Mouse (Mus musculus) megakaryocyte, embryonic 14.5 days (primary cell): ENCODE data around the gene Cpa4. TPM values are rescaled to one million over a fixed set of nuclear protein-coding genes. Genes with fewer than 3 reads are reported as not detected.

Experiments used
- H3K27me3 ChIP-seq: replicated peaks from 2 replicates; pipeline ENCODE3; 2012; ENCODE audit warnings: inconsistent platforms
- H3K36me3 ChIP-seq: replicated peaks from 2 replicates; pipeline ENCODE3; 2012; ENCODE audit warnings: low read length, inconsistent platforms, mixed read lengths
- H3K4me1 ChIP-seq: 2 replicates; pipeline ENCODE4 v1.6.1; 2012; ENCODE audit warnings: inconsistent platforms
- H3K4me3 ChIP-seq: replicated peaks from 2 replicates; pipeline ENCODE3; 2012; ENCODE audit warnings: moderate library complexity, mild to moderate bottlenecking, inconsistent platforms
- H3K9me3 ChIP-seq: 2 replicates; pipeline ENCODE4 v1.6.1; 2012; ENCODE audit warnings: inconsistent platforms
- FLI1 ChIP-seq: IDR thresholded peaks from 2 replicates; pipeline ENCODE4 v1.6.1; 2012; ENCODE audit warnings: low read length, inconsistent platforms, mixed read lengths
- GATA1 ChIP-seq: IDR thresholded peaks from 3 replicates; pipeline ENCODE4 v1.6.1; 2012; ENCODE audit warnings: mixed read lengths, low read length, inconsistent platforms, borderline replicate concordance
- polyA plus RNA-seq: library from polyadenylated mRNA; stranded (reverse); fragments of >175 nt; gene quantifications from 2 replicates; pipeline ENCODE4 v1.2.3, GENCODE M21; 2012; ENCODE audit warnings: low replicate concordance; ENCODE audit not compliant: insufficient read depth

Gene Cpa4
- not detected in 2 replicates for polyA plus RNA-seq

- no peaks in the 10 kb centered on the region for H3K4me1 ChIP-seq
- H3K36me3 ChIP-seq, result no peaks in the 10 kb centered on the region
- peaks cover 58% of the 10 kb centered on the region for H3K27me3 ChIP-seq
- no peak within 1 kb of the TSS for H3K4me3 ChIP-seq
- no peak for TF ChIP-seq GATA1
- TF ChIP-seq FLI1, result no peak
- H3K9me3 ChIP-seq, result no peaks in the 10 kb centered on the region
Measured at GRCm38 (mm10) chr6:30568069-30568468, at the start of gene Cpa4. Gene Cpa4, plus strand, starts transcription at chr6:30568369.

- H3K27me3 ChIP-seq, result peaks cover 15% of the 10 kb centered on the region
- H3K9me3 ChIP-seq, result no peaks in the 10 kb centered on the region
- H3K36me3 ChIP-seq, result no peaks in the 10 kb centered on the region
- no peak overlapping the region for H3K4me3 ChIP-seq
- TF ChIP-seq FLI1, result no peak
- TF ChIP-seq GATA1, result no peak
- peaks cover 6% of the 10 kb centered on the region for H3K4me1 ChIP-seq
Measured at GRCm38 (mm10) chr6:30520400-30520799, 47.8 kb upstream of the Cpa4 start.

DNA sequence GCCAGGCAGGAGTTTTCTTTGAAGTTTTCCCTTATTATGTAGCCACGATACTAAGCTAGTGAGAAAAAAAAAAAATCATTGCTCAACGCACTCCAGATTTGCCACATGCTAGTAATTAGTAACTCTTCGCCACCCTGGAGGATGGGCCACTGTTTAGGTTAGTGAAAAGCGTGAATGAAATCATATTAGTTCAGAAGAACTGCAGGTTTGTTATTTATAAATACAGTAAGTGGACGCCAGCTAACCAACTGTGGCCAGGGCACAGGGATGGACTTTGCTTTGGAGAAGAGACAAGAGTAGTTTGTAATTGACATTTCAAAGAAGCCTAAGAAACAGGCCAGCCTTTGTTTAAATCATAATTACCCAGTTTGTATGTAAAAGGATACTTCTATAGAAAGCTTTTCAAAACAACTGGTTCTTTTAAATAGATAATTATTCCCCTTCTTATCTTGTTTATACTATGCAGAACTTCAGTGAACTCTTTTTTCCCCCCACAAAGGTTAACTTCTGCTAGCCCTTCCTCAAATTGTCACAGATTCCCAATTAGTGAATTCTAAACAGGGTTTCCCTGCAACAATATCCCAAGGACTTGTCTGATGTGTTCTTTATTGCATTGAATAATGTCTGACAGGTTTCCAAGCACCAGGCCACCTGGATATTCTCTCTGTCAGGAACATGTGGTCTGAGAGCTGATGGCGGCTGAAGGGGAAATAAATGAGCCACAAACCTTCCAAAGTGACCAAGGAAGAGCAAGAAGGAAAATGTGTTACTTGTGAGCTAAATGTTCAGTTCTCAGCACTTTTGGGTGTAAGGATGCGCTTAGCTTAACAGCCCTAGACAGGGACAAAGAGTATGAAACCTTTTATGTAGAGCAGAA, 42.5 kb upstream of the Cpa4 start:
- Histone ChIP-seq H3K4me1 (peaks cover 14% of the 10 kb centered on the region), H3K4me3 (no peak overlapping the region), H3K36me3 (no peaks in the 10 kb centered on the region), H3K27me3 (peaks cover 35% of the 10 kb centered on the region), H3K9me3 (no peaks in the 10 kb centered on the region)
- no peak for TF ChIP-seq FLI1
- no peak for TF ChIP-seq GATA1

- Histone ChIP-seq H3K9me3 (no peaks in the 10 kb centered on the region), H3K27me3 (peaks cover 31% of the 10 kb centered on the region), H3K4me1 (peaks cover 14% of the 10 kb centered on the region), H3K4me3 (no peak overlapping the region), H3K36me3 (no peaks in the 10 kb centered on the region)
- TF ChIP-seq FLI1 (no peak), GATA1 (no peak)
Measured at GRCm38 (mm10) chr6:30526586-30527515, 41.3 kb upstream of the Cpa4 start.

DNA sequence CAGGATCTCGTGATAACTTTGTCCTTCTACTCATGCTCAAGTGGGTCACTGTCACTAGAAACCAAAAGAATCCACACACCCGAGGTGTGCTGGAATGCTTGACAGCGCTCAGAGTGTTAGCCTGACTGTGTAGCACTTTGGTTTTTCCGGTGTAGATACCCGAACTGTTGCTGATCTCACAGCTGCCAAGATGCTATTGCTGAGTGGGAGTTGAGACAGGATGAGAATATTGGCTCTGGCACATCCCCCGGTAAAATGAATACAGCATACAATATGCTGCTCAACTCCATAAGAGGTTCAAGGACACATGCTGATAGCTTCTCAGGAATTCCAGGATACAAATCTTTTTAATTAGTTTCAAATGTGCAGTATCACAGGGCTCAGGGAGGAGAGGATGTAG, 39.4 kb upstream of the Cpa4 start:
- H3K4me1 ChIP-seq, result peaks cover 14% of the 10 kb centered on the region
- peaks cover 31% of the 10 kb centered on the region for H3K27me3 ChIP-seq
- H3K9me3 ChIP-seq, result no peaks in the 10 kb centered on the region
- no peaks in the 10 kb centered on the region for H3K36me3 ChIP-seq
- no peak overlapping the region for H3K4me3 ChIP-seq
- TF ChIP-seq FLI1 (no peak), GATA1 (no peak)

DNA sequence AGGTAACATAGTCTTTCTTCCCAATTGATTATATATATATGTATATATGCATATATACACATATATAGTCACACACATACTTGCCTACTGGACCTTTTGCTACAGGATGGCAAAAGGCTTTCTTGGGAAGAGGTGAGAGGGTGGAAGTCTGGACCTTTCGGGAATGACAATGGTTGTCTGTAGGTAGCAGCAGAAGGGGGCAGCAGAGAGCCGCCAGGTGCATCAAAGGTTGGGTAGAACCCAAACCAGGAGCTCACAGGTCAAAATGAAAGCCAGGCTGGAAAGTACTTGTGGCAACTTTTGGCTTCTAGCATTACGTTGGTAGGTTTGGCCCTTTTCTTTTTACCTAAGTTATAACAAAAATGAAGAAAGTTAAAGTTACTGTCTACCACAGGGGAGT, 32.8 kb upstream of the Cpa4 start:
- Histone ChIP-seq H3K4me1 (no peaks in the 10 kb centered on the region), H3K9me3 (peaks cover 5% of the 10 kb centered on the region; the same call in 1 of the 2 replicates), H3K4me3 (no peak overlapping the region), H3K36me3 (no peaks in the 10 kb centered on the region), H3K27me3 (peaks cover 26% of the 10 kb centered on the region)
- TF ChIP-seq GATA1 (no peak), FLI1 (no peak)

DNA sequence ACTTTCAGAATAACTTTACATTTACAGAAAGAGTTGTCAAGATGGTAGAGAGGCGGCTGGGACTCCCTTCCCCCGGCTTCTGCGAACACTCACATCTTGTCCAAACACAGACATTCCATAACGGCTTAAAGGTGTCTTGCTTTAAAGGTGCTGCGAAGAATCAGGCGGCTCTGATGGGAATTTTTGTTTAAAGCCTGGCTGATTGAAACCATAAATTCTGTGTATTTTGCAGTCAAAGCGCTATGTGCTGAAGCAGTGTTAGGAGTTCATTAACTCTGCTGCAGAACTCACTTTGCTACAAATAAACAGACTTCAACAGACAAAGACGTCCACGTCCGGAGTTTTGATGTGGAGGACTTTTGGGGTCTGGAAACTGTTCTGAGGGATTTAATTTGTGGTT, 29.9 kb upstream of the Cpa4 start:
- Histone ChIP-seq H3K27me3 (peaks cover 43% of the 10 kb centered on the region), H3K9me3 (peaks cover 5% of the 10 kb centered on the region; the same call in 1 of the 2 replicates), H3K36me3 (no peaks in the 10 kb centered on the region), H3K4me3 (no peak overlapping the region), H3K4me1 (no peaks in the 10 kb centered on the region)
- TF ChIP-seq GATA1 (no peak), FLI1 (no peak)

- Histone ChIP-seq H3K36me3 (no peaks in the 10 kb centered on the region), H3K9me3 (peaks cover 5% of the 10 kb centered on the region; the same call in 1 of the 2 replicates), H3K4me1 (no peaks in the 10 kb centered on the region), H3K4me3 (no peak overlapping the region), H3K27me3 (peaks cover 47% of the 10 kb centered on the region)
- TF ChIP-seq GATA1 (no peak), FLI1 (no peak)
Measured at GRCm38 (mm10) chr6:30538800-30539199, 29.4 kb upstream of the Cpa4 start.

DNA sequence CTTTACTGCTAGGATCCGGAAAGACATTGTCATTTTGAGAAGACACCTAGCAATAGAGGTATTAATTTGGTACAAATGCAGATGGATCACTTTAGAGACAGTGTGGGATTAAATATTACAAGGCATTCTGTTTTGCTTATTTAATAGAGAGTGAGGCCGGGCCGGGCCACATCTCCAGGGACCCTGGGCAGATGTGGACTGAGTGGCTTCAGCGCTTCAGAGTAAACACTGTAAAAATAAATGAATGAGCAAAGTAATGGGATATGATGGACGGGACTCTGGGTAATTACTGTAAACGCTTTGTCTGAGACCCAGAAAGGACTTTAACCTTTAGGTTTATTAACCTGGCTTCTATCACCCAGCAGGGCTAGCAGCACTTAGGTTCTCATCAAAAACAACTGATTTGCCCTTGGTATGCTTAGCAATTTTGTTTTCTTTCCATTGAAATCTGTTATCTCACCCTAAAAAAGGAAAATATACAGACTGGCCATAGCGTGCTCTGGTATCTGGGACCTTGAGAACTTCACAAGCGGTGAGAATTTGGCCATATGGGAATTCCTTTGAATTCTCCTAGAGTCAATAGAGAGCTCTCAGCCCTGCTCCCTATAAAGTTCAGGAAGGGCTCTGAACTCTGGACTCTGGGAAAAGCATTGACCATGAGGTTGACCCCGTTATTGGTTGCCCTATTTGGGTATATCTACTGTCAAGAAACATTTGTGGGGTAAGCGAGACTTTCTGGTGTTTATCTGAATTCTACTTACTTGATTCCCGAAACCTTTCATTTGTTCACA, 27.0 kb upstream of the Cpa4 start, which contains the start of gene Cpa2:
Gene Cpa2 (plus strand): TSS at position 574 of the 791 bp plus-strand sequence.
- Histone ChIP-seq H3K4me1 (no peaks in the 10 kb centered on the region), H3K4me3 (no peak within 1 kb of the TSS), H3K36me3 (no peaks in the 10 kb centered on the region), H3K27me3 (peaks cover 57% of the 10 kb centered on the region), H3K9me3 (peaks cover 5% of the 10 kb centered on the region; the same call in 1 of the 2 replicates)
- TF ChIP-seq GATA1 (no peak), FLI1 (no peak)
